Mouse (Mus musculus) Muller cell, postnatal 12 days (primary cell): Measurements from ENCODE around the gene Cers6.

Experiments used
- DNase-seq: peaks from one replicate; pipeline ENCODE4 v3.0.0-alpha.2; 2015; ENCODE audit errors: inconsistent ontology term

Cers6 gene

GRCm38 (mm10) chr2:68860904-68861685 is at the start of gene Cers6:
Cers6 (plus strand) TSS chr2:68861441.
- DNase-seq, result peak; percentile 98

- DNase-seq, result no peak
Measured at GRCm38 (mm10) chr2:68814409-68814808, 46.8 kb upstream of the Cers6 start.

- no peak for DNase-seq
Measured at GRCm38 (mm10) chr2:68819040-68819439, 42.2 kb upstream of the Cers6 start.

- DNase-seq, result no peak
Measured at GRCm38 (mm10) chr2:68822152-68822887, 38.9 kb upstream of the Cers6 start.

- DNase-seq, result no peak
Measured at GRCm38 (mm10) chr2:68825326-68826020, 35.8 kb upstream of the Cers6 start.

- no peak for DNase-seq
Measured at GRCm38 (mm10) chr2:68843330-68843729, 17.9 kb upstream of the Cers6 start.

GRCm38 (mm10) chr2:68844530-68844929 is 16.7 kb upstream of the Cers6 start:
- peak; percentile 11 for DNase-seq

- DNase-seq, result no peak
Measured at GRCm38 (mm10) chr2:68845002-68845740, 16.1 kb upstream of the Cers6 start.

- DNase-seq, result no peak
Measured at GRCm38 (mm10) chr2:68860391-68860790, 850 bp upstream of the Cers6 start.

- peak; percentile 80 for DNase-seq
Measured at GRCm38 (mm10) chr2:68861721-68862463, 651 bp downstream of the Cers6 start.

- peak; percentile 43 for DNase-seq
Measured at GRCm38 (mm10) chr2:68862464-68863266, 1.4 kb downstream of the Cers6 start.

GRCm38 (mm10) chr2:68863561-68863960 is 2.3 kb downstream of the Cers6 start:
- DNase-seq, result peak; percentile 27

- no peak for DNase-seq
Measured at GRCm38 (mm10) chr2:68864366-68864765, 3.1 kb downstream of the Cers6 start.

GRCm38 (mm10) chr2:68867148-68867547 is 5.9 kb downstream of the Cers6 start:
- DNase-seq, result no peak

GRCm38 (mm10) chr2:68870999-68871780 is 9.9 kb downstream of the Cers6 start:
- DNase-seq, result no peak

- no peak for DNase-seq
Measured at GRCm38 (mm10) chr2:68873086-68873485, 11.8 kb downstream of the Cers6 start.

GRCm38 (mm10) chr2:68873653-68874441 is 12.6 kb downstream of the Cers6 start:
- peak; percentile 31 for DNase-seq

- DNase-seq, result no peak
Measured at GRCm38 (mm10) chr2:68874575-68874974, 13.3 kb downstream of the Cers6 start.
